Mouse (Mus musculus): Measurements from ENCODE around the gene Tnrc18. TPM values are rescaled to one million over a fixed set of nuclear protein-coding genes. Genes with fewer than 3 reads are reported as not detected.

Tnrc18 gene
- polyA plus RNA-seq, 1 experiment from 2014 or later, result 44.0 TPM

DNA sequence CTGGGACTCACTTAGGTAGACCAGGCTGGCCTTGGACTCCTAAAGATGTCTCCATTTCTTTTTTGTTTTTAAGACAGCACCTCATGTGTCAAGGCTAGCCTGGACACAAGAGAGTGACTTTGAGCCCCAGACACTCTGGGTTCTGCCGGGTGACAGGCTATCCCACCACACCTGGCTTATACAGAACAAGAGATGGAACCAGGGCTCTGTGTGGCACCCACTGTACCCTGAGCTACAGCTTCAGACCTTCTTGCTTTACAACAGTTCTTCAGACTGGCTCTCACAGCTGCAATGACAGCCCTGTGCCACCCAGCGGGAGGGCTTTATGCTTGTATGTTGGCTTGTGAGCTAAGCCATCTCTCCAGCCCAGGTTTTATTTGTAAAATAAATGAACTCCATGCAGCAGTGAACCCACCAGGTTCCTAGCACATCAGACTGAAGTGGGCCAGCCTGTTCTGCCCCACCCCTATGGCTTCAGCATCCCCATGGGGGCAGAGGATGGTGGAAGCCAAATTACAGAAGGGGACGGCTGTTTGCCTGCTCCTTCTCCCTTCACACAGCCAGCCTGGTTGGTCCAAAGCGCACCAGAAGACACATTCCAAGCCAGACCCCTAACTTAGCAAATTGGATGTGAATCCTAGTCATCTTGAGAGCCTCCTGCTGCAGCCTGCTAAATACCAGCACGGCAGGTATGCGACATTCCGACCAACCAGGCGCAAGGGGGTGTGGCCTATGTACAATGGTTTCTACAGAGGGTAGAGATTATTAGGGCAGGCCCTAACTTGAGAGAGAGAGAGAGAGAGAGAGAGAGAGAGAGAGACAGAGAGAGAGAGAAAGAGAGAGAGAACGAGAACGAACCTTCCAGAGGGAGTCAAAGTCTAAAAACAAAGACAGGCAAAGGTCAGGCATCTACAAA lies 48.9 kb downstream of the Tnrc18 start:
- Histone ChIP-seq H3K9ac (ENCODE audit: low read depth, low read length) (no peak overlapping the region), H3K27me3 (ENCODE audit: control insufficient read depth, insufficient read depth, low read length) (no peaks in the 10 kb centered on the region), H3K4me3 (ENCODE audit: low read depth, low read length) (no peak overlapping the region), H3K27ac (ENCODE audit: low read depth, low read length) (peak overlapping the region; percentile 72), H3K4me2 (replicated peaks; ENCODE audit: low read depth, low read length) (no peak overlapping the region), H3K4me1 (replicated peaks; ENCODE audit: control insufficient read depth, insufficient read depth, low read length) (peaks cover 4% of the 10 kb centered on the region; the same call in 1 of the 2 replicates), H3K36me3 (ENCODE audit: control insufficient read depth, insufficient read depth, low read length) (peaks cover 13% of the 10 kb centered on the region), H3K9me3 (ENCODE audit: control insufficient read depth, low read length) (no peaks in the 10 kb centered on the region)
- WGBS, result 47% methylated on average over 10 of the region's 10 CpGs
- ATAC-seq (ENCODE audit: low FRiP score) (no peak; the same call in 1 of the 2 replicates), DNase-seq (ENCODE audit: low spot score) (peak; percentile 23)

DNA sequence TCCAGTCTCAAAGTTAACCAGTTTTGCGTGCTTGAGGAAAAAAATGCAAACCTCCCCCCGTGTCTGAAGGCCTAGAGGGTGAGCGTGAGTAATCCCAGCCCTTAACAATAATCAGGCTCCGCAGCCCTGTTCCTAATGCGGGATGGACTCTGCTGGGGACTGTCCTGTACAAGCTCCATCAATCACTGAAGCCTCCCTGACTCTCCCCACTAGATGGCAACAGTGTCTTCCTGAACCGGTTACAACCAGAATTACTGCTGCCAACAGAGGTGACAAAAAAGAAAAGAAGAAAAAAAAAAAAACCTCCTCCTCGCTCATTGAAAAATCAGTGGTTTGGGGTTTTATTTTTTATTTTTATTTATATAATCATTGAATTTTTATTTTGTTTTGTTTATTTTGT lies 49.5 kb downstream of the Tnrc18 start:
- DNase-seq (ENCODE audit: low spot score) (peak; percentile 77), ATAC-seq (ENCODE audit: low FRiP score) (peak; percentile 53; the same call in 1 of the 2 replicates)
- Histone ChIP-seq H3K36me3 (ENCODE audit: control insufficient read depth, insufficient read depth, low read length) (peaks cover 17% of the 10 kb centered on the region), H3K4me3 (ENCODE audit: low read depth, low read length) (no peak overlapping the region), H3K9ac (ENCODE audit: low read depth, low read length) (no peak overlapping the region), H3K9me3 (ENCODE audit: control insufficient read depth, low read length) (no peaks in the 10 kb centered on the region), H3K27ac (ENCODE audit: low read depth, low read length) (no peak overlapping the region), H3K4me1 (replicated peaks; ENCODE audit: control insufficient read depth, insufficient read depth, low read length) (peaks cover 4% of the 10 kb centered on the region; the same call in 1 of the 2 replicates), H3K27me3 (ENCODE audit: control insufficient read depth, insufficient read depth, low read length) (no peaks in the 10 kb centered on the region), H3K4me2 (replicated peaks; ENCODE audit: low read depth, low read length) (no peak overlapping the region)
- WGBS, result 27% methylated on average over 7 of the region's 7 CpGs

DNA sequence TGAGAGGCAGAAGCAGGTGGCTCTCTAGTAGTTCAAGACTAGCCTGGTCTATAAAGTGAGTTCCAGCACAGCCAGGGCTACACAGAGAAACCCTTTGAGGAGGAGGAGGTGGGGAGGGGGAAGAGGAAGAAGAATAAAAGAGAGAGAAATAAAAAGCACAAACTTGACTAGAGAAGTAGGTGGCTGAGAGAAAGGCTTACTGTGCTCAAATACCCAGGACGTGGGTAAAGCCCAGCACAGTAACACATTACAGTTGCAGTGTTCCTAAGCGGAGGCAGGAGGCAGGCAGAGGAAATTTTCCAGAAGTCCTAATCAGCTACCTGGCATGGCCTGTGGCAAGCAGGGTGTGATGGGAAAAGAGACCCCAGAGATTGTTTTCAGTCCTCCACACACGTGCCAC lies 50.8 kb downstream of the Tnrc18 start:
- peaks cover 4% of the 10 kb centered on the region; the same call in 1 of the 2 replicates for H3K4me1 ChIP-seq (replicated peaks; ENCODE audit: control insufficient read depth, insufficient read depth, low read length)
- H3K9ac ChIP-seq (ENCODE audit: low read depth, low read length), result no peak overlapping the region
- 88% methylated on average over 3 of the region's 3 CpGs for WGBS
- H3K27ac ChIP-seq (ENCODE audit: low read depth, low read length), result no peak overlapping the region
- no peak overlapping the region for H3K4me3 ChIP-seq (ENCODE audit: low read depth, low read length)
- no peaks in the 10 kb centered on the region for H3K9me3 ChIP-seq (ENCODE audit: control insufficient read depth, low read length)
- H3K27me3 ChIP-seq (ENCODE audit: control insufficient read depth, insufficient read depth, low read length), result no peaks in the 10 kb centered on the region
- no peak overlapping the region for H3K4me2 ChIP-seq (replicated peaks; ENCODE audit: low read depth, low read length)
- H3K36me3 ChIP-seq (ENCODE audit: control insufficient read depth, insufficient read depth, low read length), result peaks cover 16% of the 10 kb centered on the region
- ATAC-seq (ENCODE audit: low FRiP score), result no peak
- no peak for DNase-seq (ENCODE audit: low spot score)

DNA sequence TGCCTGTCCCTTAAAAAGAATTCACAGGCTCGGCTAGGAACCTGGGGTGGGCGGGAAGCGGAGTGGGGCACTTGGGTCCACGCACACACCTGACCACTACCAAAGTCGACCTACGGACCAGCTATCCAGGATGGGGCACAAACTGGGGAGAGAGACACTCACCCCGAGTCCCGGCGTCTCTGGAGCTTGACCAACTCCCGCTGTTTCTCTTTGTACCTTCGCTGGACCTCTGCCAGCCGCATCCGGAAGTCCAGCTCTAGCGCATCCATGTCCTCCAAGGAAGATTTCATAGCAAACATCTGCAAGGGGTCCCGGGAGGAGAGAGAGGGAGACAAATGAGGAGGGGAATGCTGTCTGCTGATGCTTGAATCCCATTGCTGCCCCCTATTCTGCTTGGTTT lies 52.6 kb downstream of the Tnrc18 start:
- Histone ChIP-seq H3K9ac (ENCODE audit: low read depth, low read length) (no peak overlapping the region), H3K4me1 (replicated peaks; ENCODE audit: control insufficient read depth, insufficient read depth, low read length) (peaks cover 4% of the 10 kb centered on the region; the same call in 1 of the 2 replicates), H3K9me3 (ENCODE audit: control insufficient read depth, low read length) (no peaks in the 10 kb centered on the region), H3K4me3 (ENCODE audit: low read depth, low read length) (no peak overlapping the region), H3K4me2 (replicated peaks; ENCODE audit: low read depth, low read length) (no peak overlapping the region), H3K27me3 (ENCODE audit: control insufficient read depth, insufficient read depth, low read length) (no peaks in the 10 kb centered on the region), H3K27ac (ENCODE audit: low read depth, low read length) (no peak overlapping the region), H3K36me3 (ENCODE audit: control insufficient read depth, insufficient read depth, low read length) (peaks cover 17% of the 10 kb centered on the region)
- DNase-seq (ENCODE audit: low spot score) (no peak), ATAC-seq (ENCODE audit: low FRiP score) (no peak)
- WGBS, result 81% methylated on average over 15 of the region's 15 CpGs

DNA sequence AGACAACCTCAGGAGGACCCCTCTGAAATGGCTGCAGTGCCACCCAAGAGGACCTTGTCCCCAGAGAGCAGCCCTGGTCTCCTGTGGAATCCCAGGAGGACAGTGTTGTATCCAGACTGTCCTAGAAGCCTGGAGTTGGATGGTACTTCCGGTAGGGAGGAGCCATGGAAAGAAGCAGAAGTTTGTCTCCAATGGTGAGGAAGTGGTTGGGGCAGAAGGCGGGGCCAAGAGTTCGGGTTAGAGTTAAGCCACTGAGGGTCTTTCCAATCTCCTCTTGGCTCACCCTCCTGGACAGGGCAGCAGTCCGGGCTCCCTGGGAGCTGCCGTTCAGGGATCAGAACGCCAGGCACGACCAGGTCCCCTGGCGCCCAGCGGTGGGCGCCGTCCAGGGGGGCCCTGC lies 53.2 kb downstream of the Tnrc18 start:
- no peak overlapping the region for H3K9ac ChIP-seq (ENCODE audit: low read depth, low read length)
- H3K4me1 ChIP-seq (replicated peaks; ENCODE audit: control insufficient read depth, insufficient read depth, low read length), result peaks cover 1% of the 10 kb centered on the region; the same call in 1 of the 2 replicates
- peaks cover 17% of the 10 kb centered on the region for H3K36me3 ChIP-seq (ENCODE audit: control insufficient read depth, insufficient read depth, low read length)
- no peak overlapping the region for H3K27ac ChIP-seq (ENCODE audit: low read depth, low read length)
- H3K27me3 ChIP-seq (ENCODE audit: control insufficient read depth, insufficient read depth, low read length), result no peaks in the 10 kb centered on the region
- 54% methylated on average over 11 of the region's 11 CpGs for WGBS
- no peaks in the 10 kb centered on the region for H3K9me3 ChIP-seq (ENCODE audit: control insufficient read depth, low read length)
- H3K4me3 ChIP-seq (ENCODE audit: low read depth, low read length), result no peak overlapping the region
- DNase-seq (ENCODE audit: low spot score) (no peak), ATAC-seq (ENCODE audit: low FRiP score) (no peak)
- H3K4me2 ChIP-seq (replicated peaks; ENCODE audit: low read depth, low read length), result no peak overlapping the region

DNA sequence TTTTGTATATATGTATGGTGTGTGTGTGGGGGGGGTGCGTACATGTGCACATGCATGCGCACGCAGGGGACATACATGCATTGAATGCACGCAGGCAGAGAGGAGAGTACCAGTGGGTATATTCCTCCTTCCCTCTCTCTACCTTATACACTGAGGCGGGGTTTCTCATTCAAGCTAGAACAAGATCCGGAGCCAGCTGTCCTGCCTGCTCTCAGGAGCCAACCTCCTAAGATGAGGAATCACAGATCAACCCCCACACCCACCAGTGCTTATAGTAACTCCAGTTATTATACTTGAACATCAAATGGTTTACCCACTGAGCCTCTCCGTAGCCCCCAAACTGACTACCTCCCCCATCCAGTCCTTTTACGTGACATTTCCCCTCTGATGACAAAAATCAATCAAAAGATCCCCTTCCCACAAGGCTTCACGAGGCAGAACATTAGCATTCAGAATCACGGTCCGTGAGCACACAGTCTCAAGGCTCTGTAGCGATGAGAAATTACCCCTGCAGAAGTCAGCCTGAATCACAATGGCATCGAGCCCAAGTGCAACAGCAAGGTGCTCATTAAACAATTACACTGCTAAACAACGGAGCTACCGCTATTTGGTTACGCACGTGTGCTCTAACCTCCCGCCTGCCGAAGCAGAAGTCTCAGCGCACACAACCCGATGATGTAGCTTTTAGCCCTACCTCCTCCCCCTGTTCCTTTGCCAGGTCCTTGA lies 55.2 kb downstream of the Tnrc18 start:
- Histone ChIP-seq H3K36me3 (ENCODE audit: control insufficient read depth, insufficient read depth, low read length) (peaks cover 23% of the 10 kb centered on the region), H3K4me3 (ENCODE audit: low read depth, low read length) (no peak overlapping the region), H3K27ac (ENCODE audit: low read depth, low read length) (no peak overlapping the region), H3K9ac (ENCODE audit: low read depth, low read length) (no peak overlapping the region), H3K27me3 (ENCODE audit: control insufficient read depth, insufficient read depth, low read length) (no peaks in the 10 kb centered on the region), H3K4me1 (replicated peaks; ENCODE audit: control insufficient read depth, insufficient read depth, low read length) (no peaks in the 10 kb centered on the region), H3K4me2 (replicated peaks; ENCODE audit: low read depth, low read length) (no peak overlapping the region), H3K9me3 (ENCODE audit: control insufficient read depth, low read length) (no peaks in the 10 kb centered on the region)
- 83% methylated on average over 21 of the region's 21 CpGs for WGBS
- ATAC-seq (ENCODE audit: low FRiP score), result no peak
- DNase-seq (ENCODE audit: low spot score), result no peak

DNA sequence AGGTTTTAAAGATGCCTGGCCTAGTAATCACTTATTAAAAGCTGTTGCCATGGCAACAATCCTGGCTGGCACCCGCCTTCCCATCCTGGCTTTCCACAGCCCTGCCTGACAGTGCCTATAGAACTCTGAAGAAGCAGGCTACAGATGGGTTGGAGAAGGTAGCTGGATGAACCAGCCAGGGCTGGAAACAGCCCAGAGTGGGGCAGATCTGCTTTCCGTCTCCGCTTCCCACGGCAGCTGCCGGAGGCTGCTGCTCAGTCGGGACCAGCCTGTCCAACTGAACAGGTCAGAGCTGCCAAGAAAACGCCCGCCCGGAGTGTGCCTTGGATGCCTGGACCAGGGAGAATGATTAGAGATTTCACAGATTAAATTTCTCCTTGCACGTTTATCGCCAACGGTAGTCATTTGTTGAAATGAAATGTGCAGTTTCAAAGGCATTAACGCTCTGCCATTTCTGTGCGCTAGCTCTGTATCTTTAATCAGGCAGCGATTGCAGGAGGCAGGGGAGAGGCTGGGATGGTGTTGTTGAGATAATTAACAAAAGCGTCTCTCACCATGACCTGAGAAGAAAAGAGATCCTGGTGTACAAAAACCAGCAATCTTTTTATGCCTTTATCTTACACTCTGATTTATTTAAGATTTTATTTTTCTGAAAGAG lies 56.0 kb downstream of the Tnrc18 start:
- no peak overlapping the region for H3K4me3 ChIP-seq (ENCODE audit: low read depth, low read length)
- H3K4me1 ChIP-seq (replicated peaks; ENCODE audit: control insufficient read depth, insufficient read depth, low read length), result no peaks in the 10 kb centered on the region
- DNase-seq (ENCODE audit: low spot score) (no peak), ATAC-seq (ENCODE audit: low FRiP score) (no peak)
- H3K9ac ChIP-seq (ENCODE audit: low read depth, low read length), result no peak overlapping the region
- peaks cover 23% of the 10 kb centered on the region for H3K36me3 ChIP-seq (ENCODE audit: control insufficient read depth, insufficient read depth, low read length)
- H3K27me3 ChIP-seq (ENCODE audit: control insufficient read depth, insufficient read depth, low read length), result no peaks in the 10 kb centered on the region
- 92% methylated on average over 16 of the region's 16 CpGs for WGBS
- no peaks in the 10 kb centered on the region for H3K9me3 ChIP-seq (ENCODE audit: control insufficient read depth, low read length)
- no peak overlapping the region for H3K4me2 ChIP-seq (replicated peaks; ENCODE audit: low read depth, low read length)
- no peak overlapping the region for H3K27ac ChIP-seq (ENCODE audit: low read depth, low read length)

DNA sequence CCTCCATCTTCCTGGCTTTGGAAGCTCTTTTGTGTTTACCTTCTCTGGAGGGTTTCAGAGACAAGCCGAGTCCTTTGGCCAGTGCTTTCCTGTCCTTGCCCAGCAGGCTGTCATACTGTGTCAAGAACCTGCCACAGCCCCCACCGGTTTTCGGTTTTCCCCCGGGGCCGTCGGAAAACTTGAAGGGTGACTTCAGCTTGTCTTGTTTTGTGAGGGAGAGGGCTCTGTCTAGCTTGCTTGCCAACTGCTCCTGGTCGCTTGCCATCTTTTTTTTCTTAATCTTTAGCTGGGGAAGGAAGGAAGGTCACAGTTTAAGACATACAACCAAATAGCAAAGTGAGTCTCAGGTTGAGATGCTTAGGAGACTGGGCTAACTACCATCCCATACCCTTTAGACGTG lies 57.7 kb downstream of the Tnrc18 start:
- Histone ChIP-seq H3K27ac (ENCODE audit: low read depth, low read length) (no peak overlapping the region), H3K9ac (ENCODE audit: low read depth, low read length) (no peak overlapping the region), H3K4me3 (ENCODE audit: low read depth, low read length) (no peak overlapping the region), H3K4me1 (replicated peaks; ENCODE audit: control insufficient read depth, insufficient read depth, low read length) (no peaks in the 10 kb centered on the region), H3K4me2 (replicated peaks; ENCODE audit: low read depth, low read length) (no peak overlapping the region), H3K9me3 (ENCODE audit: control insufficient read depth, low read length) (no peaks in the 10 kb centered on the region), H3K27me3 (ENCODE audit: control insufficient read depth, insufficient read depth, low read length) (no peaks in the 10 kb centered on the region), H3K36me3 (ENCODE audit: control insufficient read depth, insufficient read depth, low read length) (peaks cover 19% of the 10 kb centered on the region)
- WGBS, result 94% methylated on average over 8 of the region's 8 CpGs
- no peak for ATAC-seq (ENCODE audit: low FRiP score)
- no peak for DNase-seq (ENCODE audit: low spot score)
